Mouse (Mus musculus) MEL (cell line): ENCODE measurements around the gene 1600014C10Rik. TPM values are rescaled to one million over a fixed set of nuclear protein-coding genes. Genes with fewer than 3 reads are reported as not detected.

Experiments
- DNase-seq: peaks from one replicate; pipeline ENCODE4 v3.0.0; 2011; ENCODE audit warnings: low read depth, low spot score
- H3K27ac ChIP-seq: 2 replicates; pipeline ENCODE4 v1.5.1; 2012; ENCODE audit warnings: low read depth, mild to moderate bottlenecking, control low read depth, low read length, moderate library complexity; ENCODE audit not compliant: control insufficient read depth
- H3K27me3 ChIP-seq, 2 experiments: fragments of 150-350 bp in 1 of 2; sonication (generic) in 1 of 2; 2 replicates each; pipeline ENCODE4 v1.6.1; 2012; ENCODE audit warnings: low read length in 2 of 2, mild to moderate bottlenecking in 2 of 2, improper control_type of control experiment in 1 of 2, moderate library complexity in 1 of 2; ENCODE audit not compliant: insufficient read depth in 2 of 2, control insufficient read depth in 1 of 2
- H3K36me3 ChIP-seq, 2 experiments: 2 replicates each; pipeline ENCODE4 v1.6.1; 2012 to 2014; ENCODE audit warnings: low read length in 2 of 2, improper control_type of control experiment in 1 of 2, inconsistent platforms in 1 of 2, mild to moderate bottlenecking in 1 of 2; ENCODE audit not compliant: insufficient read depth in 2 of 2, control insufficient read depth in 1 of 2
- H3K4me1 ChIP-seq, 2 experiments: fragments of 150-350 bp in 1 of 2; sonication (generic) in 1 of 2; 2 replicates each; pipeline ENCODE4 v1.6.1; 2012; ENCODE audit warnings: low read length in 2 of 2, improper control_type of control experiment in 1 of 2, mild to moderate bottlenecking in 1 of 2; ENCODE audit not compliant: insufficient read depth in 2 of 2, control insufficient read depth in 1 of 2
- H3K4me3 ChIP-seq, 2 experiments: fragments of 150-350 bp in 1 of 2; sonication (generic) in 1 of 2; 2 replicates each; pipeline ENCODE4 v1.5.1; 2012; ENCODE audit warnings: low read depth in 2 of 2, low read length in 2 of 2, mild to moderate bottlenecking in 2 of 2, moderate library complexity in 2 of 2, control low read depth in 1 of 2, improper control_type of control experiment in 1 of 2; ENCODE audit not compliant: control insufficient read depth in 1 of 2, insufficient read depth in 1 of 2
- H3K79me2 ChIP-seq: 2 replicates; pipeline ENCODE4 v1.6.1; 2012; ENCODE audit warnings: mild to moderate bottlenecking, low read length, moderate library complexity; ENCODE audit not compliant: control insufficient read depth, poor library complexity, insufficient read depth
- H3K9ac ChIP-seq: 2 replicates; pipeline ENCODE4 v1.6.1; 2012; ENCODE audit warnings: low read depth, mild to moderate bottlenecking, control low read depth, low read length, moderate library complexity; ENCODE audit not compliant: control insufficient read depth, poor library complexity, severe bottlenecking
- H3K9me3 ChIP-seq: fragments of 150-350 bp; sonication (generic); replicated peaks from 2 replicates; pipeline ENCODE4 v1.6.1; 2012; ENCODE audit warnings: mild to moderate bottlenecking, low read length, improper control_type of control experiment, moderate library complexity; ENCODE audit not compliant: insufficient read depth
- CTCF ChIP-seq, 3 experiments: IDR thresholded peaks in 2 of 3; conservative IDR thresholded peaks in 1 of 3; 2 replicates each; pipeline ENCODE4 v1.5.1; 2011 to 2012; ENCODE audit warnings: low read length in 3 of 3, low read depth in 2 of 3, mild to moderate bottlenecking in 2 of 3, improper control_type of control experiment in 1 of 3, inconsistent platforms in 1 of 3, mixed read lengths in 1 of 3, moderate library complexity in 1 of 3; ENCODE audit not compliant: control insufficient read depth in 1 of 3, insufficient read depth in 1 of 3, poor library complexity in 1 of 3, severe bottlenecking in 1 of 3
- E2F4 ChIP-seq: IDR thresholded peaks from 2 replicates; pipeline ENCODE4 v1.6.1; 2011; ENCODE audit warnings: low read depth, low read length, improper control_type of control experiment, borderline replicate concordance
- EP300 ChIP-seq, 2 experiments: IDR thresholded peaks; 2 replicates each; pipeline ENCODE4 v1.6.1; 2011; ENCODE audit warnings: improper control_type of control experiment in 2 of 2, low read length in 2 of 2, low read depth in 1 of 2, mild to moderate bottlenecking in 1 of 2
- GATA1 ChIP-seq: IDR thresholded peaks from 2 replicates; pipeline ENCODE4 v1.6.1; 2011; ENCODE audit warnings: low read depth, low read length, improper control_type of control experiment
- JUND ChIP-seq: IDR thresholded peaks from 2 replicates; pipeline ENCODE4 v1.6.1; 2011; ENCODE audit warnings: low read depth, mild to moderate bottlenecking, improper control_type of control experiment, low read length
- KAT2A ChIP-seq: conservative IDR thresholded peaks from 2 replicates; pipeline ENCODE4 v1.6.1; 2012; ENCODE audit warnings: low read depth, low read length, improper control_type of control experiment, inconsistent platforms
- MAFK ChIP-seq: IDR thresholded peaks from 2 replicates; pipeline ENCODE4 v1.6.1; 2011; ENCODE audit warnings: low read depth, mild to moderate bottlenecking, low read length, improper control_type of control experiment, borderline replicate concordance
- NELFE ChIP-seq: IDR thresholded peaks from 2 replicates; pipeline ENCODE4 v1.6.1; 2011; ENCODE audit warnings: low read depth, low read length, improper control_type of control experiment
- POLR2A ChIP-seq, 2 experiments: IDR thresholded peaks; 2 replicates each; pipeline ENCODE4 v1.6.1; 2011 to 2012; ENCODE audit warnings: low read length in 2 of 2, mild to moderate bottlenecking in 2 of 2, control low read depth in 1 of 2, improper control_type of control experiment in 1 of 2, low read depth in 1 of 2, moderate library complexity in 1 of 2; ENCODE audit not compliant: control insufficient read depth in 1 of 2, insufficient read depth in 1 of 2, poor library complexity in 1 of 2
- RAD21 ChIP-seq: IDR thresholded peaks from 2 replicates; pipeline ENCODE4 v1.6.1; 2011; ENCODE audit warnings: mild to moderate bottlenecking, low read depth, low read length, improper control_type of control experiment
- RCOR1 ChIP-seq: IDR thresholded peaks from 2 replicates; pipeline ENCODE4 v1.6.1; 2012; ENCODE audit warnings: low read depth, mild to moderate bottlenecking, inconsistent platforms, low read length, improper control_type of control experiment
- TBP ChIP-seq: IDR thresholded peaks from 2 replicates; pipeline ENCODE4 v1.8.0; 2011; ENCODE audit warnings: low read depth, low read length, improper control_type of control experiment
- TCF12 ChIP-seq: IDR thresholded peaks from 2 replicates; pipeline ENCODE4 v1.6.1; 2014; ENCODE audit warnings: low read depth, mild to moderate bottlenecking, inconsistent platforms, low read length, improper control_type of control experiment, moderate library complexity
- USF1 ChIP-seq: IDR thresholded peaks from 2 replicates; pipeline ENCODE4 v1.6.1; 2014; ENCODE audit warnings: low read depth, mild to moderate bottlenecking, inconsistent platforms, low read length, improper control_type of control experiment, moderate library complexity
- ZC3H11A ChIP-seq: IDR thresholded peaks from 2 replicates; pipeline ENCODE4 v1.6.1; 2012; ENCODE audit warnings: low read depth, mild to moderate bottlenecking, inconsistent platforms, low read length, improper control_type of control experiment
- polyA plus RNA-seq, 2 experiments: library from polyadenylated mRNA; stranded (reverse) in 1 of 2; unstranded in 1 of 2; fragments of >175 nt in 1 of 2; fragments of >200 nt in 1 of 2; gene quantifications; 2 replicates each; pipeline versions ENCODE4 v1.2.1 to v1.2.4; 2012; ENCODE audit warnings: low replicate concordance in 2 of 2, low read depth in 1 of 2; ENCODE audit not compliant: insufficient read length in 2 of 2, insufficient read depth in 1 of 2, missing spikeins in 1 of 2
- total RNA-seq: library from RNA; depleted of rRNA; stranded (reverse); fragments of 300-350 nt; gene quantifications from 2 replicates; pipeline ENCODE4 v1.2.3, GENCODE M21; 2012

Gene 1600014C10Rik
- total and polyA plus RNA-seq, 3 experiments = 10.2 to 14.7 TPM; not detected in 1

GRCm38 (mm10) chr7:38209478-38210152, 26.6 kb downstream of the 1600014C10Rik start:
- Histone ChIP-seq H3K4me3 (no peak overlapping the region), H3K27ac (no peak overlapping the region), H3K36me3 (no peaks in the 10 kb centered on the region), H3K79me2 (no peaks in the 10 kb centered on the region)
- no peak for TF ChIP-seq CTCF (IDR thresholded peaks at IDR 0.05 in 2 of 3, conservative IDR thresholded peaks at IDR 0.05 in 1 of 3; ENCODE audit: control insufficient read depth in 1 of 3, insufficient read depth in 1 of 3, low read depth in 2 of 3, low read length in 3 of 3, poor library complexity in 1 of 3, severe bottlenecking in 1 of 3)
- no peak for TF ChIP-seq RCOR1
- no peak for TF ChIP-seq E2F4
- no peak for TF ChIP-seq MAFK
- no peak for TF ChIP-seq USF1
- no peak for TF ChIP-seq JUND
- TF ChIP-seq EP300 (IDR thresholded peaks at IDR 0.05; ENCODE audit: low read depth in 1 of 2, low read length in 2 of 2) = no peak
- no peak for TF ChIP-seq KAT2A
- TF ChIP-seq NELFE = no peak
- no peak for TF ChIP-seq TCF12
- no peak for TF ChIP-seq RAD21
- TF ChIP-seq, all 39 proteins: peak for 0
- H3K4me1 ChIP-seq = no peaks in the 10 kb centered on the region
- no peak for DNase-seq
- H3K9me3 ChIP-seq = no peaks in the 10 kb centered on the region
- no peaks in the 10 kb centered on the region for H3K27me3 ChIP-seq
- H3K9ac ChIP-seq = no peak overlapping the region

- H3K9me3 ChIP-seq = no peaks in the 10 kb centered on the region
- no peak for TF ChIP-seq E2F4
- TF ChIP-seq ZC3H11A = no peak
- TF ChIP-seq EP300 (IDR thresholded peaks at IDR 0.05; ENCODE audit: low read depth in 1 of 2, low read length in 2 of 2) = no peak
- TF ChIP-seq TBP = no peak
- TF ChIP-seq TCF12 = no peak
- TF ChIP-seq GATA1 = no peak
- no peak for TF ChIP-seq POLR2A (IDR thresholded peaks at IDR 0.05; ENCODE audit: control insufficient read depth in 1 of 2, insufficient read depth in 1 of 2, low read depth in 1 of 2, low read length in 2 of 2, poor library complexity in 1 of 2)
- H3K36me3 ChIP-seq = no peaks in the 10 kb centered on the region
- no peaks in the 10 kb centered on the region for H3K27me3 ChIP-seq
- no peaks in the 10 kb centered on the region for H3K79me2 ChIP-seq
- no peak overlapping the region for H3K4me3 ChIP-seq
- no peak overlapping the region for H3K9ac ChIP-seq
- no peaks in the 10 kb centered on the region for H3K4me1 ChIP-seq
- no peak for DNase-seq
- H3K27ac ChIP-seq = no peak overlapping the region
Observed at GRCm38 (mm10) chr7:38212651-38213062, 29.6 kb downstream of the 1600014C10Rik start.
